Mouse (Mus musculus) liver, embryonic 16.5 days (tissue): ENCODE results near the gene Lmod3. TPM values are rescaled to one million over a fixed set of nuclear protein-coding genes. Genes with fewer than 3 reads are reported as not detected.

Experiments used
- ATAC-seq: fragments of 200-750 bp; cut with Nextera tagmentation; 2 replicates; pipeline ENCODE4 v1.8.0; 2017; ENCODE audit warnings: low read depth, mild to moderate bottlenecking, moderate number of reproducible peaks, moderate library complexity
- H3K27ac ChIP-seq: fragments of 300-500 bp; sonication (generic); 2 replicates; pipeline ENCODE4 v1.5.1; 2014; ENCODE audit warnings: mild to moderate bottlenecking, low read length
- H3K27me3 ChIP-seq: fragments of 300-500 bp; sonication (generic); 2 replicates; pipeline ENCODE4 v1.6.1; 2014; ENCODE audit warnings: low read depth, low read length, mixed read lengths; ENCODE audit not compliant: control insufficient read depth, insufficient read depth
- H3K36me3 ChIP-seq: fragments of 300-500 bp; sonication (generic); 2 replicates; pipeline ENCODE4 v1.6.1; 2014; ENCODE audit warnings: mild to moderate bottlenecking; ENCODE audit not compliant: control insufficient read depth, insufficient read depth
- H3K4me1 ChIP-seq: fragments of 300-500 bp; sonication (generic); 2 replicates; pipeline ENCODE4 v1.6.1; 2014; ENCODE audit warnings: low read depth, low read length, mixed read lengths; ENCODE audit not compliant: control insufficient read depth
- H3K4me2 ChIP-seq: fragments of 300-500 bp; sonication (generic); 2 replicates; pipeline ENCODE4 v1.6.1; 2014; ENCODE audit warnings: low read depth, low read length, mixed read lengths
- H3K4me3 ChIP-seq: fragments of 300-500 bp; sonication (generic); 2 replicates; pipeline ENCODE4 v1.5.1; 2014; ENCODE audit warnings: low read depth, mild to moderate bottlenecking, low read length
- H3K9ac ChIP-seq: fragments of 300-500 bp; sonication (generic); 2 replicates; pipeline ENCODE4 v1.6.1; 2014; ENCODE audit warnings: low read depth, low read length
- H3K9me3 ChIP-seq: fragments of 300-500 bp; sonication (generic); replicated peaks from 2 replicates; pipeline ENCODE4 v1.6.1; 2016; ENCODE audit warnings: low read length; ENCODE audit not compliant: control insufficient read depth
- WGBS: fragments of 180-500 bp; shearing (Covaris S2); extraction: QIAGEN DNeasy Blood & Tissue Kit; methylation state at CpG from one replicate; pipeline ENCODE4 v1.1.7; 2014; ENCODE audit not compliant: insufficient replicate concordance; 5-methylcytosine and 5-hydroxymethylcytosine counted together
- polyA plus RNA-seq: library from polyadenylated mRNA; unstranded; fragments of >200 nt; fragmentation: Nextera tagmentation; extraction: Ambion mirVana; gene quantifications from 2 replicates; pipeline ENCODE4 v1.2.1, GENCODE M21; 2015

Lmod3 gene
- polyA plus RNA-seq, 1 experiment from 2014 or later = 0.81 TPM

DNA sequence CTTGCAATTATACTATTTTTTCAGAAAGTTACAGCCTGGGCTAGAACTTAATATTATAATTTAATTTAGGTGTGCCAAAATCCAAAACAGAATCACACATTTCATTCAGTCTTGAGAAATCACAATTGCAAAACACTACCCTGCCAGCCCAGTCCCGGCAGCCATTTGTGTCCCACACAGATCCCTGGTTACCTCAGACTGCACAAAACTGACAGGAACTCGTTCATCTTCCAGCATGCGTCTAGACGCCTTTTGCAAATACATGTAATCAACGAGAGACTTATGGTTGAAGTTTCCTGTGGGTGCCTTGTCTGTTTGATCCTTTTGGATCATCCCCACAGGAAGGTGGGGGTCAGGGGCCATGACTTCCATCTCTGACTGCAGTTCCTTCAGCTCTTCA is 473 bp downstream of the Lmod3 start:
- no peaks in the 10 kb centered on the region for H3K9me3 ChIP-seq
- ATAC-seq = no peak
- no peaks in the 10 kb centered on the region for H3K27me3 ChIP-seq
- no peaks in the 10 kb centered on the region for H3K36me3 ChIP-seq
- no peak overlapping the region for H3K4me2 ChIP-seq
- no peaks in the 10 kb centered on the region for H3K4me1 ChIP-seq
- 25% methylated on average over 5 of the region's 5 CpGs for WGBS
- H3K9ac ChIP-seq = no peak overlapping the region
- no peak overlapping the region for H3K4me3 ChIP-seq
- H3K27ac ChIP-seq = no peak overlapping the region

DNA sequence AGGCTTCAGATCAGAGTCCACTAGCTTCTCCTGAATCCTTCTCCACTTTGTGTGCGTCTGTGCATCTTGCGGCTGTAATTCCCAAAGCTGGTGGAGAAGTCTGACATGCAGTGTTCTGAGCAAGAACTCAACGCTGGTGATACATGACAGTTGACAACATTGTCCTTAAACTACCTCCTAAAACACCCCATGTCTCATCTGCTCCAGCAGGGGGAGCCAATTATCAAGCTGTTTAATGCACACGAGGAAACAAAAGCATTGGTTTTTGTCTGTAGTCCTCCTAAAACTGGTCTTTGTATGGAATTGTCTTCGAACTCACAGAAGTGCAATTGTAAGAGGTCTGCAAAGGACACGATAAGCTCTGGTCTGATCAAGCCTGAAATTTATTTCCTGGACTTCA is 1.6 kb downstream of the Lmod3 start:
- Histone ChIP-seq H3K27me3 (no peaks in the 10 kb centered on the region), H3K4me1 (no peaks in the 10 kb centered on the region), H3K4me2 (no peak overlapping the region), H3K9ac (no peak overlapping the region), H3K9me3 (no peaks in the 10 kb centered on the region), H3K27ac (no peak overlapping the region), H3K36me3 (no peaks in the 10 kb centered on the region), H3K4me3 (no peak overlapping the region)
- no peak for ATAC-seq
- WGBS = 31% methylated on average over 6 of the region's 6 CpGs

DNA sequence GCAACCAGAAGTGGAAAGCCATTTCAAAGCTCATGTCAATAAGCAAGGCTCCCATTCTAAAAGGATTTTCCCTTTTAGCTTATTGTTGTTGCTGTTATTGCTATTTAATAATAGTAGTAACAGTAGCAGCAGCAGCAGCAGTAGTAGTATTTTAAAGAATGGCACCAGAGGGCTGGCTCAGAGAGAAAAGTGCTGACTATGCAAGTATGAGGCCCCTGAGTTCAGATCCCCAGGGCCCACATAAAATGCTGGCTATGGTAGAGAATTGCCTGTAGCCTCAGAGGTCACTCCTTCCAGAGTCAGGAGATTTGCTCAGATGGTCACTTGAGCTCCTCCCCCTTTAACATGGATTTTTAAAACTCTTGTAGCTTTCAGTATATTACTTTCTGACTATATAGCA is 7.4 kb downstream of the Lmod3 start:
- H3K9ac ChIP-seq = no peak overlapping the region
- H3K9me3 ChIP-seq = no peaks in the 10 kb centered on the region
- H3K27ac ChIP-seq = no peak overlapping the region
- no peak overlapping the region for H3K4me3 ChIP-seq
- H3K36me3 ChIP-seq = no peaks in the 10 kb centered on the region
- no peaks in the 10 kb centered on the region for H3K27me3 ChIP-seq
- no peak overlapping the region for H3K4me2 ChIP-seq
- H3K4me1 ChIP-seq = no peaks in the 10 kb centered on the region
- no peak for ATAC-seq

DNA sequence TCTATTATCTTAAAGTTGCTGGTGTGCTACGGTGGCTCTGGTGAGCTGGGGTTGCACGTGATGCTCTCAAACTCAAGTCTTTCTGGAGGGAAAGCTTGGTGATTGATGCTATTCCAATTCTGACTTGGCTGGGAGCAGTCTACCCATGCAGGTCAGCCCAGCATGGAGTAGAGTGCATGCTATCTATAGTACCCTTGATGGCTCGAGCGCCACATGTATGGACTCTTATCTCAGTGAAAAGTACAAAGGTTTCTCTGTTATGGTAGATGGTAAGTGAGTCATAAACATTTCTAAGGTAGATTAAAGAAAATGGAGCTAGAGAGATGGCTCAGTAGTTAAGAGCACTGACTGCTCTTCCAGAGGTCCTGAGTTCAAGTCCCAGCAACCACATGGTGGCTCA is 10.0 kb downstream of the Lmod3 start:
- Histone ChIP-seq H3K4me1 (no peaks in the 10 kb centered on the region), H3K4me3 (no peak overlapping the region), H3K27ac (no peak overlapping the region), H3K9me3 (no peaks in the 10 kb centered on the region; the same call in 1 of the 2 replicates), H3K27me3 (no peaks in the 10 kb centered on the region), H3K4me2 (no peak overlapping the region), H3K9ac (no peak overlapping the region), H3K36me3 (no peaks in the 10 kb centered on the region)
- ATAC-seq = no peak
- WGBS = 70% methylated on average over 4 of the region's 4 CpGs

DNA sequence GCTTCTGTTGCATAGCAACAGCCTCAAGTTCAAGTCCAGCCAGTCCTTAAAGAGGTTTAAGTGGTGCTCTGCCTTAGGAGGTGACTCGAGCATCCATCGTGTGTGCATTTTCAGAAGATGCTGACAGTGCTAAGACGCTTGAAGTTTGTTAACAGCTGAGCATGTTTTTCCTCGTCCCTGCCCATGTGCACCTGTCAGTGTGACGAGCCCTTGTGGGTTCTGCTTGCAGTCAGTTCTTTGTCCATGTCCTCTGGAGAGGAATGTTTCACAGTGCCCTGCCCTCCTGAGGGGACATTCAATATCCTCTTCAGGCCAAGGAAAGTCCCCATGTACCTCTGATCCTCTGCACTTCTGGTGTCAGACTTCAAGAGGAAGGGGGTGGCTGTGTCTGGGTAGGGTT is 12.5 kb downstream of the Lmod3 start:
- ATAC-seq = no peak
- Histone ChIP-seq H3K9me3 (no peaks in the 10 kb centered on the region; the same call in 1 of the 2 replicates), H3K4me3 (no peak overlapping the region), H3K4me1 (no peaks in the 10 kb centered on the region), H3K27me3 (no peaks in the 10 kb centered on the region), H3K9ac (no peak overlapping the region), H3K36me3 (no peaks in the 10 kb centered on the region), H3K27ac (no peak overlapping the region), H3K4me2 (no peak overlapping the region)
- WGBS = 75% methylated on average over 5 of the region's 5 CpGs

DNA sequence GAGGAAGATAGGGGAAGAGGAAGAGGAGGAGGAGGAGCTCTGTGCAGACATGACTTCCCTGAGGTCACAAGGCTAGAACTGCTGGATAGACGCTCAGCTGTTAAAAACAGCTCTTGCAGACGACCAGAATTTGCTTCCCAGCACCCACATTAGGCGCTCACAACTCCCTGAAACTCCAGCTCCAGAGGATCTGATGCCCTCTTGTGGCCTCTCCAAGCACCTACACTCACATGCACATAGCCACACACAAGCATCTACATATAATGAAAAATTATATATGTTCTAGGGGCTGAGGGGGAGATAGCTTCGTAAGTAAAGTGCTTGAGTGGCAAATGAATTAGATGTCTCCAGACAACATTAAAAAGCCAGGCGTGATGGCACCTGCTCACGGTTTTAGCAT is 13.2 kb downstream of the Lmod3 start:
- no peak for ATAC-seq
- Histone ChIP-seq H3K36me3 (no peaks in the 10 kb centered on the region), H3K4me3 (no peak overlapping the region), H3K4me1 (no peaks in the 10 kb centered on the region), H3K9me3 (no peaks in the 10 kb centered on the region; the same call in 1 of the 2 replicates), H3K4me2 (no peak overlapping the region), H3K9ac (no peak overlapping the region), H3K27me3 (no peaks in the 10 kb centered on the region), H3K27ac (no peak overlapping the region)
- 68% methylated on average over 6 of the region's 6 CpGs for WGBS

DNA sequence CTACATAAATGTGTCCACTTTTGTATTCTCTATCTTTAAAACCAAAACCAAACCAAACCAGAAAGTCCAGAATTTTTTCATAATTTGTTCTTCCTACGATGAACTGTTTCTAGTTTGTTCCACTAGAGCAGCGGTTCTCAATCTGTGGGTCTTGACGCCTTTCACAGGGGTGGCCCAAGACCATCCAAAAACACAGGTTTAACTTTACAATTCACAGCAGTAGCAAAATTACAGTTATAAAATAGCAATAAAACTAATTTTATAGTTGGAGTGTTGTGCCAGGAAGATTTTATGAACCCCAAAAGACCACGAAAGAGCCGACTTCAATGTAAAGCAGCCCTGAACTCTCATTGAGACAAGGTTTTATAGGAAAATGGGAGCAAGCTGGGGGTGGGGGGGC is 16.5 kb downstream of the Lmod3 start:
- ATAC-seq = no peak
- Histone ChIP-seq H3K36me3 (peaks cover 8% of the 10 kb centered on the region; the same call in 1 of the 2 replicates), H3K4me2 (no peak overlapping the region), H3K4me3 (no peak overlapping the region), H3K9me3 (no peaks in the 10 kb centered on the region; the same call in 1 of the 2 replicates), H3K27ac (no peak overlapping the region), H3K9ac (no peak overlapping the region), H3K27me3 (no peaks in the 10 kb centered on the region), H3K4me1 (no peaks in the 10 kb centered on the region)
- WGBS = 87% methylated on average over 5 of the region's 5 CpGs

DNA sequence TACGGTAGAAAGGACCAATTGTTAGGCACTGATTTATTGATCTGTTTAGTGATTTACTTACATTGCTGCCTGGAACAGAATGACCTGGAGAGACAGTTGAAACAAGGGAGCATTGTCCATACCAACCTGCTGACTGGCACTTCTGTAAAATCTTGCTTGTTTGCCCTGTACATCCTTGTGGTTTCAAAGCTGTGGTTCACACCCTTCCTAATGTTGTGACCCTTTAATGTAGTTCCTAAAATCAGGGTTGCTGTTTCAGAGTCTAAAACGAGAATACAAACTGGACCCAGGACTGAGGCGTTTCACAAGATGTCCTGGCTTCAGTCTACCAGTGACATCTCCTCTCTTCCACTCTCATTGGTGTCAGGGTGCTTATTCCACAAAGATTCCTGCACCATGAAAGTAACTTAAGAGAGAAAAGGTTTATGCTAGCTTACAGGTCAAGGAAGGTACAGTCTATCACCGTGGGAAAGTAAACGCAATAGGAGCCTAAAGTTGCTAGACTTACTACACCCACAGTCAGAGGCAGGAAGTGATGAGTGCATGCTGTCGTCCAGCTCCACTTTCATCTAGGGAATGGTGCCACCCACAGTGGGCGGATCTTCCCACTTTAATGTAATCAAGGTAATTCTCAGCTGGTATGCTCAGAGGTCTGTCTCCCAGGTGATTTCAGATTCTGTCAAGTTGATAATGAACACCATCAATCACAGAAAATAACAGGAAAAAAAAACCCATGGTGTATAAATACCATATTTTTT is 17.5 kb downstream of the Lmod3 start:
- Histone ChIP-seq H3K4me1 (no peaks in the 10 kb centered on the region), H3K9me3 (no peaks in the 10 kb centered on the region; the same call in 1 of the 2 replicates), H3K4me3 (no peak overlapping the region), H3K27me3 (no peaks in the 10 kb centered on the region), H3K36me3 (peaks cover 10% of the 10 kb centered on the region), H3K9ac (no peak overlapping the region), H3K27ac (no peak overlapping the region), H3K4me2 (no peak overlapping the region)
- no peak for ATAC-seq
- 57% methylated on average over 7 of the region's 7 CpGs for WGBS

DNA sequence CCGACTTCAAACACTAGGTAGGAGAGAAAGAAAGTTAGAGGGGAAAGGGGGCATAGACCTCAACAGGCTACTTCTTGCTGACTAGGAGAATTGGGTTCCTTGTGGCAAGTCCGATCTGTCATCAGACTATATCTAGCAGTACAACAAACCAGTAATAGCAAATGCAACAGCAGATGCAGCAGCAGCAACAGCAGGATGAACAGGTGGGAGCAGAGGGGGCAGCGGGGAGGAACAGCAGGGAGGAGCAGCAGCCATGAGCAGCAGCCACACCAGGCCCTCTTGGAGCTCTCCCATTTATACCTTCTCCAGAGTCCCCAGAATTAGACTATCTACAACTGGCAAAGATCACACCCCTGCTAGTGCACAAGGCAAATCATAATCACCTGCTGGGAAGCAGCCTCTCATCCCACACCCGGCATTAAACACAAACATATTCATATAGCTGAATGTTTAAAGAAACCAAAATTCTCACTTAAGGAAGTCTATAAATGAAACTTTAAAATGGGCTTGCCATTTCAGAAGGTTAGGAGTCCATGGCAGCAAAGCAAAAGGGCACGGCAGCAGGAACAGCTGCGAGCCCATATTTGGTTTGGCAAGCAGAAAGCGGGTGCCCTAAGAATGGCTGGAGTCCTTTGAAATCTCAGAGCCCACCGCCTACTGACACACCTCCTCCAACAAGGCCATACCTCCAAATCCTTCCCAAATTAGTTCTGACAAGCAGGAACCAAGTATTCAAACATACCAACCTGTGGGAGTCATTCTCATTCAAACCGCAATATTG is 25.3 kb downstream of the Lmod3 start:
- WGBS = 85% methylated on average over 9 of the region's 9 CpGs
- Histone ChIP-seq H3K4me3 (no peak overlapping the region), H3K4me2 (no peak overlapping the region), H3K9ac (no peak overlapping the region), H3K9me3 (no peaks in the 10 kb centered on the region), H3K27ac (no peak overlapping the region), H3K4me1 (peaks cover 6% of the 10 kb centered on the region), H3K27me3 (no peaks in the 10 kb centered on the region), H3K36me3 (peaks cover 7% of the 10 kb centered on the region; the same call in 1 of the 2 replicates)
- ATAC-seq = no peak
